Mouse (Mus musculus) cerebellum, adult 2 months (tissue): ENCODE results near the gene Dnal1. TPM values are rescaled to one million over a fixed set of nuclear protein-coding genes. Genes with fewer than 3 reads are reported as not detected.
"Not testable (repeated sequence)": the region's sequence is repeated elsewhere in the genome, so short reads cannot be mapped to it uniquely, and the experiment has no call there.

Experiments used
- DNase-seq, 2 experiments: peaks; one replicate each; pipeline ENCODE4 v3.0.0; 2021
- H3K27ac ChIP-seq: fragments of 200-500 bp; 2 replicates; pipeline ENCODE4 v1.5.1; 2012; ENCODE audit warnings: low read length, control low read depth, inconsistent platforms; ENCODE audit not compliant: insufficient read depth
- H3K27me3 ChIP-seq: fragments of 200-500 bp; 2 replicates; pipeline ENCODE4 v1.6.1; 2012; ENCODE audit warnings: inconsistent platforms, mild to moderate bottlenecking, low read length, moderate library complexity; ENCODE audit not compliant: control insufficient read depth, insufficient read depth
- H3K4me1 ChIP-seq: fragments of 200-500 bp; 2 replicates; pipeline ENCODE4 v1.6.1; 2011; ENCODE audit warnings: low read length; ENCODE audit not compliant: control insufficient read depth, insufficient read depth
- H3K4me3 ChIP-seq: fragments of 200-500 bp; replicated peaks from 2 replicates; pipeline ENCODE3; 2011; ENCODE audit warnings: mild to moderate bottlenecking, low read depth, low read length, control low read depth; ENCODE audit not compliant: insufficient read depth
- CTCF ChIP-seq: fragments of 200-500 bp; IDR thresholded peaks from 2 replicates; pipeline ENCODE4 v1.5.1; 2011; ENCODE audit warnings: low read depth, mild to moderate bottlenecking, control low read depth, low read length, moderate library complexity, borderline replicate concordance; ENCODE audit not compliant: insufficient read depth
- POLR2A ChIP-seq: fragments of 200-500 bp; IDR thresholded peaks from 2 replicates; pipeline ENCODE4 v1.6.1; 2011; ENCODE audit warnings: low read length, control low read depth, borderline replicate concordance; ENCODE audit not compliant: insufficient read depth
- WGBS: fragments of 180-500 bp; shearing (Covaris S2); methylation state at CpG from one replicate; pipeline ENCODE4 v1.1.7; 2018; 5-methylcytosine and 5-hydroxymethylcytosine counted together
- polyA plus RNA-seq: library from polyadenylated mRNA; depleted of rRNA; stranded (reverse); fragments of >200 nt; gene quantifications from 2 replicates; pipeline ENCODE4 v1.2.3, GENCODE M21; 2012

Gene Dnal1
- polyA plus RNA-seq, 1 experiment = 22.6 TPM

GRCm38 (mm10) chr12:84083842-84084241, 30.3 kb upstream of the Dnal1 start:
- 84% methylated on average over 2 of the region's 2 CpGs for WGBS
- no peak for DNase-seq
- Histone ChIP-seq H3K4me1 (no peaks in the 10 kb centered on the region), H3K27me3 (no peaks in the 10 kb centered on the region), H3K27ac (no peak overlapping the region), H3K4me3 (no peak overlapping the region)
- TF ChIP-seq CTCF (no peak), POLR2A (no peak)

DNA sequence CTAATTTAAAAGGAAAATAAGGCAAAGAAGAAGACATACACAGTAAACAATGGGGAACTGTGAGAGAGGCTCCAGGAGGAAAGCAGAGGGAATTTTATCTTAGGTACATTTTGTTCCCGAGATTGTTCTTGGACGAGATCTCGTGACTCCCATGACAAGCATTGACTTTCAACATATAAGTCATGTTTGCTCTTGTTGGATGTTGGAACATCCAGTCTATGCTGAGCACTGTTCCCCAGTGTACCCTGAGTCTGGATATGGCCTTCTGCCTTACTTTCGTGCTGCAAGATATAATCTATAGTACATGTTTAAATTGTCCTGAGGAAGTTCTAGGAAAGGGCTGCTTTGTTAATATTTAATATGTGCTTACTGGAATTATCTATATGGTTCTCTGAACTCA, 29.6 kb upstream of the Dnal1 start:
- no peak overlapping the region for H3K27ac ChIP-seq
- no peak for DNase-seq
- no peaks in the 10 kb centered on the region for H3K4me1 ChIP-seq
- 95% methylated on average over 4 of the region's 4 CpGs for WGBS
- no peak overlapping the region for H3K4me3 ChIP-seq
- no peak for TF ChIP-seq CTCF
- TF ChIP-seq POLR2A = no peak
- H3K27me3 ChIP-seq = no peaks in the 10 kb centered on the region

- H3K27me3 ChIP-seq, H3K4me1 ChIP-seq, DNase-seq, H3K27ac ChIP-seq, H3K4me3 ChIP-seq: not testable (repeated sequence)
- 91% methylated on average over 5 of the region's 5 CpGs for WGBS
These were observed 19.5 kb upstream of the Dnal1 start for GRCm38 (mm10) chr12:84094666-84095065.

- TF ChIP-seq CTCF (no peak), POLR2A (no peak)
- no peak overlapping the region for H3K4me3 ChIP-seq
- no peaks in the 10 kb centered on the region for H3K4me1 ChIP-seq
- DNase-seq = no peak
- 100% methylated on average over 2 of the region's 2 CpGs for WGBS
- H3K27ac ChIP-seq = no peak overlapping the region
- H3K27me3 ChIP-seq = no peaks in the 10 kb centered on the region
These were observed 14.6 kb upstream of the Dnal1 start for GRCm38 (mm10) chr12:84099605-84100004.

DNA sequence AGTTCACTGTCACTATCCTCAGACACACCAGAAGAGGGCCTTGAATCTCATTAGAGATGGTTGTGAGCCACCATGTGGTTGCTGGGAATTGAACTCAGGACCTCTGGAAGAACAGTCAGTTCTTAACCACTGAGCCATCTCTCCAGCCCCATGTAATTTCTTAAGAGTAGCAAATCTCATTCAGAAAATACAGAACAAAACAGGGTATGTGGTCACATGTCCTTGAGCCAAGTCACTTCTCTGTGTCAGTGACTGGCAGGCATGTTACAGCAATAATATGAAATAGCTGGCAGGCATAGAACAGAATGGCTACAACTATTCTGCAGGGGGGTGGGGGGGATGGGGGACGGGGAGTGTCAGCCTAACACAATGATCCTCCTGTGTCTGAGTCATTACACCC, 14.1 kb upstream of the Dnal1 start:
- no peak for DNase-seq
- no peak for TF ChIP-seq POLR2A
- no peak for TF ChIP-seq CTCF
- Histone ChIP-seq H3K27me3 (no peaks in the 10 kb centered on the region), H3K4me3 (no peak overlapping the region), H3K27ac (no peak overlapping the region), H3K4me1 (no peaks in the 10 kb centered on the region)
- WGBS = 31% methylated on average over 1 of the region's 1 CpGs

GRCm38 (mm10) chr12:84100604-84101492, 13.3 kb upstream of the Dnal1 start, which contains the start of gene Acot6:
Acot6 (plus strand) TSS chr12:84100654.
- peak; percentile 49 to 69 for DNase-seq

GRCm38 (mm10) chr12:84101493-84101845, 12.7 kb upstream of the Dnal1 start:
- Histone ChIP-seq H3K27ac (no peak overlapping the region), H3K4me1 (no peaks in the 10 kb centered on the region), H3K27me3 (no peaks in the 10 kb centered on the region), H3K4me3 (peak overlapping the region; percentile 56)
- TF ChIP-seq POLR2A = no peak
- TF ChIP-seq CTCF = no peak
- DNase-seq = no peak
- 70% methylated on average over 2 of the region's 2 CpGs for WGBS

More at GRCm38 (mm10) chr12:84100604-84101492, 13.3 kb upstream of the Dnal1 start, which contains the start of gene Acot6:
- not testable (repeated sequence) for H3K27me3 ChIP-seq, H3K4me1 ChIP-seq
- H3K4me3 ChIP-seq = peak within 1 kb of the TSS; percentile 56
- under 1% methylated on average over 80 of the region's 80 CpGs for WGBS
- peak within 1 kb of the TSS; percentile 4; the same call in 1 of the 2 replicates for H3K27ac ChIP-seq

DNA sequence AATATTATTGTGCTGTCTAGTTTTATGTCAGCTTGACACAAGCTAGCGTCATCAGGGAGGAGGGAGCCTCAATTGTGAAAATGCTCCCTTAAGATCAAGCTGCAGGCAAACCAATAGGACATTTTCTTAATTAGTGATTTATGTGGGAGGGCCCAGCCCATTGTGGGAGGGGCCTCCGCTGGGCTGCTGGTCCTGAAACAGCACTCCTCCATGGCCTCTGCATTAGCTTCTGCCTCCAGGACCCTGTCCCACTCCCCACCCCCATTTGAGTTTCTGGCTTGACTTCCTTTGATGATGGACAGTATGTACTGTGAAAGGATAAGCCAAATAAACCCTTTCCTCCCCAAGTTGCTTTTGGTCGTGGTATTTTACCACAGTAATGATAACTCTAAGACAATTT, 7.2 kb upstream of the Dnal1 start:
- TF ChIP-seq CTCF = no peak
- DNase-seq = no peak
- Histone ChIP-seq H3K27me3 (no peaks in the 10 kb centered on the region), H3K4me1 (no peaks in the 10 kb centered on the region), H3K4me3 (no peak overlapping the region), H3K27ac (no peak overlapping the region)
- 92% methylated on average over 3 of the region's 3 CpGs for WGBS

- no peak overlapping the region for H3K4me3 ChIP-seq
- no peak for TF ChIP-seq POLR2A
- no peak for TF ChIP-seq CTCF
- no peak for DNase-seq
- H3K4me1 ChIP-seq = no peaks in the 10 kb centered on the region
- H3K27me3 ChIP-seq = no peaks in the 10 kb centered on the region
- no peak overlapping the region for H3K27ac ChIP-seq
- 64% methylated on average over 1 of the region's 1 CpGs for WGBS
These were observed 6.5 kb upstream of the Dnal1 start for GRCm38 (mm10) chr12:84107692-84108091.
